Mouse (Mus musculus) C3H10T1/2 (cell line): Measurements from ENCODE around the gene Ubxn11. TPM values are rescaled to one million over a fixed set of nuclear protein-coding genes. Genes with fewer than 3 reads are reported as not detected.

Experiments
- polyA plus RNA-seq, 2 experiments: library from polyadenylated mRNA; unstranded; fragments of >200 nt; fragmentation: generic; extraction: Trizol; gene quantifications; one replicate each; pipeline ENCODE4 v1.2.1; 2012; ENCODE audit warnings: missing spikeins in 2 of 2

Gene Ubxn11
- 1 to 10 TPM; 3.0 to 7.1 TPM for polyA plus RNA-seq

DNA sequence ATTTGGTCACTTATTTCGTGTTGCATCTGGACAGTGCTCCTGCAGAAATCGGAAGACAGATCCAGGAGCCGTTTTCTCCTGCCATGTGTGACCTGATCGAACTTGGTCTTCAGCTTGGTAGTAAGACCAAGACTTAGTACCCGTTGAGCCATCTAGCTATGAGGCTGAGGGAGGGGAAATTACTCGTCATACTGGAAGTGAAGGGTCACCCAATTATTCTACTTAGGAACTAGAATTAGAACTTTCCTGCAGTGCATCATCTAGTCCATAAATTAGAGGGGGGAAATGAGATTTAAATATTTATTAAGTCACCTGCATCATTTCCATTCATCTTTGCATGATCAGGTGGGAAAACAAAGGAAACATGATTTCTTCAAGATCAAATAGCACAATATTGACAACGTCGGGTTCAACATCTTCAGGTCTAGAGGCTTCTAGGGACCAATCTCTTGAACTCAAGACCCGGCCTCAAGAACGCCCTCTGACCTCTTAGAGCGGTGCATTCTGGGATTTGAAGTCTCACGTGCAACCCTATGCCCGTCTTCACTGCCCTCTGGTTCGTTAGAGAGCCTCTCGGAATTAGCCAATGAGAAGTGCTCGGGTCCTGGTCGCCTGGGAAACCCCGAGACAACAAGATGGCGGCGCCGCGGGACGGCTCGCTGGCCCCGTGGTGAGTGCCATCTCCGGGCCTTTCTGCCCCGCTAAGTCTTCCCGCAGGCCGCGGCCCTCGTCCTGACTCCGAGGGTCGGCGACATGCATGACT lies at the start of gene Ubxn11:
Gene Ubxn11 (plus strand): TSS at position 592 of the 763 bp plus-strand sequence.

DNA sequence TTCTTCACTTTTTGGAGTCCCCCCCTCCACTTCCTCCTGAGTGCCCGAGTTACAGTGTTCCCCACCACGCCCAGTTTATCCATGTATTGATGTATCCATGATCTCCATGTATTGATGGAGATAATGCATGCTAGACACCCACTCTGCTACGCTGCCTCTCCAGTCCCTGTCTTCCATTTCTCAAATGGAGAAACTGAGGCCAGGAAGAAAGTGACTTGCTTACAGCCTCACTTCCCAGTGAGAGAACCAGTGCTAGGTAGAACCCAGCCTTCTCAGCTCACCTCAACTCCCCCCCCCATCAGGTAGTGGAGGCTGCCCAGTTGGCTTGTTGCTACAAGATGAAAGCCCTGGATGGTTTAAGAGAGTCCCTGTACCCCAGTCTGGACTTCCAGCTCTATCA lies 48.8 kb upstream of the Ubxn11 start, which contains the start of gene Zfp683:
Gene Zfp683 (plus strand): TSS at position 301 of the 400 bp plus-strand sequence.

DNA sequence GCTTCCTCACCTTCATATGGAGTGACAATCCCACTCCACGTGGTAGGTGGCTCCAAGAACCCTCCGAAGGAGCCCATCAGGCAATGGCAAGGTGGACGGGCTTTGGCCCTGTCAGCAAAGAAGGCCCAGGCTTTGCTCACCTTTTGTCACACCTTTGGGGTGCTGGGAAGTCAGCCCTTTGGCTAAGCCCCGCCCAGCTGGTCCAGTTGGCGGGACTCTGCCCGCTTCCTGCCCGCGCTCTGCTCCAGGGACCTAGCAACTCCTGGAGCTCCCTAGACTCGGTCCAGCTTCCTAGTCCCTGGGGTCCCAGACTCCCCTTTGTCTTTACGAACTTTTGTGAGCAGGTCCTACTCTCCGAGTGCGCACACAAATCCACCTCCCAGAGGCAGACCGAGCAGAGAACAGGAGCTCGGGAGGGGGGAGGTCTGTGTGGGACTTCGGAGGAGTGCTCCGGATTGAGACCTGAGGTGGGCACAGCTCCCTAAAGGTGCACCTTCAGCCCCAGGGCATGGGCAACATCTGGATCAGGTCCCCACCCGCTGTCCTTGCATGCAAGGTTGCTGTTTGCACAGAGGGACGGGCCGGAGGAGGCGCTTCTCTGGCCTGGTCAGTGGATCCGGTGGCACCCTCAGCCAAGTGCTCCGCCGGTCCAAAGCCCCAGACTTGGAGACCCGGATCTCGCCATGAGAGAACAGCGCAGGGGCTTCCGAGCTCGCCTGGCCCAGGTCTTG lies 42.1 kb upstream of the Ubxn11 start, which contains the start of gene Crybg2:
Gene Crybg2 (plus strand): TSS at position 681 of the 731 bp plus-strand sequence.

DNA sequence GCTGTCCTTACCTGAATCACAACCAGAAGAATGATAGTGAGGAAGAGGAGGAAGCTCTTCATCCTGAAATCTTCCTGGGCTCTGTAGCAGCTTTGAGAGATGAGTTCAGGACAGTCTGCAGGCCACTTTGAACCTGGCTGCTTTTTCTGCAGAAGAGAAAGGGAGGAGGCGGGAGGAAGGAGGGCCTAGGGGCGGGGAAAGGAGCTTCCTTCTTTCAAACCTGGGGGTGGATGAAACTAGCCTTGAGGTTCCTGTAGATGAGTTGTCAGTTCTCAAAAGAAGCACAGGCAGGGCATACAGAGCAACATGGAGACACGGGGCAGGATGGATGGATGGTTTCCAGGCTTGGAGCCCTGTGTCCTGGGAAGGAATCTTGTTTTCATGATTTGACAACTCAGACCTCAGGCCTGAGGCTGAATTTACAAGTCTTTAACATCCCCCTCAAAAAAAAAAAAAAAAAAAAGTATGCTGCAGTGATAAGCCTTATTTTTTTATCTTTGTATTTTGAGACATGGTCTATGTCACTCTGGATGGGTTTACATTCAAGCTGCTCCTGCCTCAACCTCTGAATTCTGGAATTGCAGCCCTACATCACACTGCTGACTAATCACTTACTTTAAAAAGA lies 7.3 kb upstream of the Ubxn11 start, which contains the start of gene Cd52:
Gene Cd52 (minus strand): TSS at position 160 of the 625 bp plus-strand sequence.

DNA sequence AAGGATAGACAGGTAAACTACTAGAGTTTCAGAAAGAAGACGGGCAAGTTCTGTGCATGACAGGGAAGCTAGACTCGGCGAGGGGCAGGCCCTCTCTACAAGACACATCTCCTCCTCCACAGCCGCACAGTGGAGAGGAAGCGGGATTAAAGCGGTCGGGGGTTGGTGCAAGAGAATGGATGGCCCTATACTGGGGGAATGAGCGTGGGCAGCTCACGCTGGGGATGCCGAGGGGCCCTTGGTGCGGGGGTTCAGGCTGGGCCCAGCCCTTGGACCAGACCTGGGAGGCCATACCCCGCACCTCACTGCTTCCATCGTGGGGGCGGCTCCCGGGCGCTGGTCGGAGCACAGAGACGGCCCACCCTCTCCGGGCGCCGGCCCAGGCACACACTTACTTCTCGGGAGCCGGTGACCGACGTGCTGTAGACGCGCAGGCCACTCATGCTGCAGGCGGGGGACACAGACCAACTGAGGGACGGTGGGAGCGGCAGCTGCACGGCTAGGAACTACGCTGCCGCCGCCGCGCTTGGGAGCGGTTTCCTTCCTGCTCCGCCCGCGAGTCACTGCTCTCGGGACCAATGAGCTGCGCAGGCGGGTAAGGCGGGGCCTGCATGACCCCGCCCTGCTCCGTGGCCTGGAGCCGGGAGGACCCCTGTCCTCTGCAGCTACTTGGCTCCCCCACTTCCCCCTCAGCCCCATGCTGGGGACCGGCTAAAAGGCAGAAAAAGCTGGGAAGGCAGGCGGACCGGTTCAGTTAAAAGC lies 26.0 kb downstream of the Ubxn11 start, which contains the start of gene Sh3bgrl3:
Gene Sh3bgrl3 (minus strand): TSS at position 569 of the 762 bp plus-strand sequence.

Other genes starting within 250 kb of the Ubxn11 start
- gene Rps6ka1, start 214.8 kb upstream of the Ubxn11 start, polyA plus RNA-seq = 1 to 10 TPM; 1.6 to 2.6 TPM
- 100 to 1,000 TPM in 1 of 2 experiments, 10 to 100 TPM in 1; 78.4 to 305 TPM for gene Hmgn2, start 133.9 kb upstream of the Ubxn11 start, polyA plus RNA-seq
- 10 to 100 TPM; 29.7 to 30.1 TPM for gene Dhdds, start 101.7 kb upstream of the Ubxn11 start, polyA plus RNA-seq
- not detected for gene Lin28a, start 83.7 kb upstream of the Ubxn11 start, polyA plus RNA-seq
- gene Zfp683, start 48.7 kb upstream of the Ubxn11 start, polyA plus RNA-seq = not detected
- not detected for gene Crybg2, start 41.8 kb upstream of the Ubxn11 start, polyA plus RNA-seq
- not detected for gene Cd52, start 7.5 kb upstream of the Ubxn11 start, polyA plus RNA-seq
- 100 to 1,000 TPM; 390 to 719 TPM for gene Sh3bgrl3, start 26.2 kb downstream of the Ubxn11 start, polyA plus RNA-seq
- 1 to 10 TPM; 1.4 to 6.1 TPM for gene Cep85, start 84.5 kb downstream of the Ubxn11 start, polyA plus RNA-seq
- not detected for gene Gm7534, start 100.4 kb downstream of the Ubxn11 start, polyA plus RNA-seq
- gene Catsper4, start 124.8 kb downstream of the Ubxn11 start, polyA plus RNA-seq = not detected
- under 1 TPM; 0.20 to 0.53 TPM for gene Cnksr1, start 135.8 kb downstream of the Ubxn11 start, polyA plus RNA-seq
- 10 to 100 TPM in 1 of 2 experiments, under 1 TPM in 1; 0.70 to 21.0 TPM for gene E130218I03Rik, start 141.1 kb downstream of the Ubxn11 start, polyA plus RNA-seq
- 10 to 100 TPM; 13.5 to 31.5 TPM for gene Zfp593, start 143.0 kb downstream of the Ubxn11 start, polyA plus RNA-seq
- gene Gm30191, start 144.4 kb downstream of the Ubxn11 start, polyA plus RNA-seq = not detected
- under 1 TPM in 1 of 2 experiments, not detected in 1; 0.11 TPM for gene Grrp1, start 151.5 kb downstream of the Ubxn11 start, polyA plus RNA-seq
- 1 to 10 TPM in 1 of 2 experiments, under 1 TPM in 1; 0.23 to 1.9 TPM for gene Pdik1l, start 185.3 kb downstream of the Ubxn11 start, polyA plus RNA-seq
- gene Trim63, start 212.6 kb downstream of the Ubxn11 start, polyA plus RNA-seq = under 1 TPM in 1 of 2 experiments, not detected in 1; 0.02 TPM
- not detected for gene Slc30a2, start 240.6 kb downstream of the Ubxn11 start, polyA plus RNA-seq